Mouse (Mus musculus) hindbrain, embryonic 14.5 days (tissue): Measurements from ENCODE around the gene 2200002J24Rik. TPM values are rescaled to one million over a fixed set of nuclear protein-coding genes. Genes with fewer than 3 reads are reported as not detected.

Experiments
- ATAC-seq: fragments of 200-750 bp; cut with Nextera tagmentation; 2 replicates; pipeline ENCODE4 v1.8.0; 2017; ENCODE audit warnings: moderate number of reproducible peaks, mild to moderate bottlenecking, moderate TSS enrichment, moderate library complexity; ENCODE audit not compliant: low FRiP score
- DNase-seq: peaks from one replicate; pipeline ENCODE4 v3.0.0-alpha.2; 2015; ENCODE audit warnings: low spot score
- H3K27ac ChIP-seq: fragments of 300-500 bp; sonication (generic); 2 replicates; pipeline ENCODE4 v1.5.1; 2014; ENCODE audit warnings: mild to moderate bottlenecking, moderate library complexity
- H3K27me3 ChIP-seq: fragments of 300-500 bp; sonication (generic); 2 replicates; pipeline ENCODE4 v1.6.1; 2014; ENCODE audit warnings: mild to moderate bottlenecking, low read length, mixed read lengths; ENCODE audit not compliant: control insufficient read depth, insufficient read depth
- H3K36me3 ChIP-seq: fragments of 300-500 bp; sonication (generic); replicated peaks from 2 replicates; pipeline ENCODE4 v1.6.1; 2014; ENCODE audit not compliant: control insufficient read depth, insufficient read depth
- H3K4me1 ChIP-seq: fragments of 300-500 bp; sonication (generic); replicated peaks from 2 replicates; pipeline ENCODE4 v1.6.1; 2014; ENCODE audit warnings: antibody characterized with exemption, low read length, mixed read lengths; ENCODE audit not compliant: control insufficient read depth, insufficient read depth
- H3K4me2 ChIP-seq: fragments of 300-500 bp; sonication (generic); replicated peaks from 2 replicates; pipeline ENCODE4 v1.6.1; 2014; ENCODE audit warnings: mild to moderate bottlenecking, moderate library complexity
- H3K4me3 ChIP-seq: fragments of 300-500 bp; sonication (generic); replicated peaks from 2 replicates; pipeline ENCODE4 v1.5.1; 2014; ENCODE audit warnings: mild to moderate bottlenecking, low read length
- H3K9ac ChIP-seq: fragments of 300-500 bp; sonication (generic); 2 replicates; pipeline ENCODE4 v1.6.1; 2014
- H3K9me3 ChIP-seq: fragments of 300-500 bp; sonication (generic); 2 replicates; pipeline ENCODE4 v1.6.1; 2016; ENCODE audit warnings: low read length; ENCODE audit not compliant: control insufficient read depth
- WGBS: fragments of 180-500 bp; shearing (Covaris S2); extraction: QIAGEN DNeasy Blood & Tissue Kit; methylation state at CpG from one replicate; pipeline ENCODE4 v1.1.7; 2014; 5-methylcytosine and 5-hydroxymethylcytosine counted together
- polyA plus RNA-seq: library from polyadenylated mRNA; unstranded; fragments of >200 nt; fragmentation: Nextera tagmentation; extraction: Ambion mirVana; gene quantifications from 2 replicates; pipeline ENCODE4 v1.2.1, GENCODE M21; 2014

2200002J24Rik gene
- polyA plus RNA-seq, 1 experiment from 2014 or later: not detected

GRCm38 (mm10) chr7:30744022-30744598 lies 45.4 kb downstream of the 2200002J24Rik start:
- Histone ChIP-seq H3K27ac (no peak overlapping the region), H3K36me3 (peaks cover 11% of the 10 kb centered on the region; the same call in 1 of the 2 replicates), H3K4me2 (no peak overlapping the region), H3K9me3 (no peaks in the 10 kb centered on the region), H3K27me3 (no peaks in the 10 kb centered on the region), H3K9ac (no peak overlapping the region), H3K4me1 (no peaks in the 10 kb centered on the region), H3K4me3 (no peak overlapping the region)
- ATAC-seq (no peak; the same call in 1 of the 2 replicates), DNase-seq (peak; percentile 29)
- WGBS: 58% methylated on average over 4 of the region's 4 CpGs

DNA sequence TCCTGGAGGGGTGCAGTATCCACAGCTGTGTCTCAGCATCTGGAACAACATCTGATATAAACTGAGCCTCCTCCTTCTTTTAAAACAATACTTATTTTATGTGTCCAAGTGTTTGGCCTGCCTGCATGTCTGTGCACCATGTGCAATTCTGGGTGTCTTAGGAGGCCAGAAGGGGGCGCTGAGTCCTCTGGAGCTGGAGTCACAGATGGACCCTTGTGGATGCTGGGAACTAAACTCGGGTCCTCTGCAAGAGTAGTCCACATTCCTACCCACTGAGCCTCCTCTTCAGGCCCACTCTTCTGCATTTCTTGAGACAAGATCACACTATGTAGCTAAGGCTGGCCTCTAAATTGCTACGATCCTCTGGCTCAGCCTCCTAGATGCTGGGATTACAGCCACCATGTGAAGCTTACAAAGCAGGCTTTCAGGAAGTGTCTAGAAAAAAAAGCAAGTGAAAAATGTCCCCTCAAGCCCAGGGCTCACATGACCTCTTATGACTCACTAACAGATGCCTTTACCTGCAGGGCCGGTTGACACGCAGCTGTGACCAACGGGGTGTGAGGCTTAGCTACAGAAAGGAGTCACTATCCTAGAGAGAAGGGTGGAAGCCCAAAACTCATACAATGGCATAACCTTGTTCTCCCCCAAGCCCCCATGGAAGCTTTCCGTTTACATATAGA lies 48.9 kb downstream of the 2200002J24Rik start:
- H3K9me3 ChIP-seq: no peaks in the 10 kb centered on the region
- DNase-seq (no peak), ATAC-seq (no peak)
- H3K4me1 ChIP-seq: no peaks in the 10 kb centered on the region
- 0 out of 2 replicates have a peak, but pooled peaks cover 3% of the 10 kb centered on the region for H3K36me3 ChIP-seq
- H3K4me3 ChIP-seq: no peak overlapping the region
- no peaks in the 10 kb centered on the region for H3K27me3 ChIP-seq
- H3K27ac ChIP-seq: no peak overlapping the region
- no peak overlapping the region for H3K9ac ChIP-seq
- no peak overlapping the region for H3K4me2 ChIP-seq
- 91% methylated on average over 7 of the region's 7 CpGs for WGBS

Other genes starting within 250 kb of the 2200002J24Rik start
- gene Kirrel2, start 241.2 kb upstream of the 2200002J24Rik start, polyA plus RNA-seq: 1.8 and 2.4 TPM in 2 replicates
- 0.54 and 0.83 TPM in 2 replicates for gene Nphs1, start 240.6 kb upstream of the 2200002J24Rik start, polyA plus RNA-seq
- gene Prodh2, start 205.3 kb upstream of the 2200002J24Rik start, polyA plus RNA-seq: 0.48 TPM in 1 of 2 replicates, not detected in the other
- gene Arhgap33, start 163.9 kb upstream of the 2200002J24Rik start, polyA plus RNA-seq: 112 TPM in 2 replicates
- 9.3 and 12.6 TPM in 2 replicates for gene Hspb6, start 146.7 kb upstream of the 2200002J24Rik start, polyA plus RNA-seq
- gene Proser3, start 146.6 kb upstream of the 2200002J24Rik start, polyA plus RNA-seq: 10.4 and 11.0 TPM in 2 replicates
- gene Lin37, start 139.1 kb upstream of the 2200002J24Rik start, polyA plus RNA-seq: 49.2 and 49.4 TPM in 2 replicates
- 88.7 and 105 TPM in 2 replicates for gene U2af1l4, start 135.6 kb upstream of the 2200002J24Rik start, polyA plus RNA-seq
- gene Gm49396, start 135.6 kb upstream of the 2200002J24Rik start, polyA plus RNA-seq: 6.5 and 9.2 TPM in 2 replicates
- gene Psenen, start 135.3 kb upstream of the 2200002J24Rik start, polyA plus RNA-seq: 109 and 118 TPM in 2 replicates
- gene Igflr1, start 133.5 kb upstream of the 2200002J24Rik start, polyA plus RNA-seq: 2.2 and 3.1 TPM in 2 replicates
- gene Kmt2b, start 110.2 kb upstream of the 2200002J24Rik start, polyA plus RNA-seq: 11.4 and 12.9 TPM in 2 replicates
- gene Zbtb32, start 100.0 kb upstream of the 2200002J24Rik start, polyA plus RNA-seq: 0.35 and 0.42 TPM in 2 replicates
- gene Upk1a, start 86.1 kb upstream of the 2200002J24Rik start, polyA plus RNA-seq: 0.43 and 0.76 TPM in 2 replicates
- 1,184 and 1,299 TPM in 2 replicates for gene Cox6b1, start 72.8 kb upstream of the 2200002J24Rik start, polyA plus RNA-seq
- 0.19 TPM in 1 of 2 replicates, not detected in the other for gene Etv2, start 63.1 kb upstream of the 2200002J24Rik start, polyA plus RNA-seq
- 115 and 118 TPM in 2 replicates for gene Rbm42, start 48.6 kb upstream of the 2200002J24Rik start, polyA plus RNA-seq
- gene Haus5, start 33.9 kb upstream of the 2200002J24Rik start, polyA plus RNA-seq: 20.0 and 20.6 TPM in 2 replicates
- gene Pmis2, start 27.3 kb upstream of the 2200002J24Rik start, polyA plus RNA-seq: not detected in 2 replicates
- 2.0 and 2.1 TPM in 2 replicates for gene Atp4a, start 13.3 kb downstream of the 2200002J24Rik start, polyA plus RNA-seq
- 281 and 319 TPM in 2 replicates for gene Tmem147, start 30.6 kb downstream of the 2200002J24Rik start, polyA plus RNA-seq
- 0.14 and 1.3 TPM in 2 replicates for gene Gapdhs, start 44.8 kb downstream of the 2200002J24Rik start, polyA plus RNA-seq
- gene Sbsn, start 52.5 kb downstream of the 2200002J24Rik start, polyA plus RNA-seq: 0.65 and 2.1 TPM in 2 replicates
- 2.2 and 2.4 TPM in 2 replicates for gene Dmkn, start 64.8 kb downstream of the 2200002J24Rik start, polyA plus RNA-seq
- gene Krtdap, start 89.0 kb downstream of the 2200002J24Rik start, polyA plus RNA-seq: not detected in 2 replicates
- gene Ffar2, start 124.8 kb downstream of the 2200002J24Rik start, polyA plus RNA-seq: 0.22 TPM in 1 of 2 replicates, not detected in the other
- gene Ffar3, start 157.3 kb downstream of the 2200002J24Rik start, polyA plus RNA-seq: not detected in 2 replicates
- not detected in 2 replicates for gene Ffar1, start 162.6 kb downstream of the 2200002J24Rik start, polyA plus RNA-seq
- 0.17 TPM in 1 of 2 replicates, not detected in the other for gene Cd22, start 181.4 kb downstream of the 2200002J24Rik start, polyA plus RNA-seq
- gene Mag, start 215.9 kb downstream of the 2200002J24Rik start, polyA plus RNA-seq: 3.4 and 4.3 TPM in 2 replicates
- gene Hamp2, start 225.8 kb downstream of the 2200002J24Rik start, polyA plus RNA-seq: not detected in 2 replicates
- not detected in 2 replicates for gene Hamp, start 245.1 kb downstream of the 2200002J24Rik start, polyA plus RNA-seq